Mouse (Mus musculus): ENCODE results near the gene Cacnb4.

GRCm38 (mm10) chr2:52537155-52537554, 139.5 kb downstream of the Cacnb4 start:
- no peak for TF ChIP-seq CTCF (IDR thresholded peaks at IDR 0.05)
- no peak for TF ChIP-seq POLR2A (IDR thresholded peaks at IDR 0.05; ENCODE audit: insufficient read depth, low read depth, low read length)
- TF ChIP-seq EP300 (IDR thresholded peaks at IDR 0.05; ENCODE audit: insufficient read depth, low read depth, low read length), result no peak

Data from heart, adult 2 months (tissue).